Mouse (Mus musculus) A20 (cell line): ENCODE measurements around the gene Inka1.
"Not testable (repeated sequence)": the region's sequence is repeated elsewhere in the genome, so short reads cannot be mapped to it uniquely, and the experiment has no call there.

Source experiments
- DNase-seq: peaks from one replicate; pipeline ENCODE4 v3.0.0-alpha.2; 2011; ENCODE audit warnings: low read depth, low spot score

The Inka1 gene

DNA sequence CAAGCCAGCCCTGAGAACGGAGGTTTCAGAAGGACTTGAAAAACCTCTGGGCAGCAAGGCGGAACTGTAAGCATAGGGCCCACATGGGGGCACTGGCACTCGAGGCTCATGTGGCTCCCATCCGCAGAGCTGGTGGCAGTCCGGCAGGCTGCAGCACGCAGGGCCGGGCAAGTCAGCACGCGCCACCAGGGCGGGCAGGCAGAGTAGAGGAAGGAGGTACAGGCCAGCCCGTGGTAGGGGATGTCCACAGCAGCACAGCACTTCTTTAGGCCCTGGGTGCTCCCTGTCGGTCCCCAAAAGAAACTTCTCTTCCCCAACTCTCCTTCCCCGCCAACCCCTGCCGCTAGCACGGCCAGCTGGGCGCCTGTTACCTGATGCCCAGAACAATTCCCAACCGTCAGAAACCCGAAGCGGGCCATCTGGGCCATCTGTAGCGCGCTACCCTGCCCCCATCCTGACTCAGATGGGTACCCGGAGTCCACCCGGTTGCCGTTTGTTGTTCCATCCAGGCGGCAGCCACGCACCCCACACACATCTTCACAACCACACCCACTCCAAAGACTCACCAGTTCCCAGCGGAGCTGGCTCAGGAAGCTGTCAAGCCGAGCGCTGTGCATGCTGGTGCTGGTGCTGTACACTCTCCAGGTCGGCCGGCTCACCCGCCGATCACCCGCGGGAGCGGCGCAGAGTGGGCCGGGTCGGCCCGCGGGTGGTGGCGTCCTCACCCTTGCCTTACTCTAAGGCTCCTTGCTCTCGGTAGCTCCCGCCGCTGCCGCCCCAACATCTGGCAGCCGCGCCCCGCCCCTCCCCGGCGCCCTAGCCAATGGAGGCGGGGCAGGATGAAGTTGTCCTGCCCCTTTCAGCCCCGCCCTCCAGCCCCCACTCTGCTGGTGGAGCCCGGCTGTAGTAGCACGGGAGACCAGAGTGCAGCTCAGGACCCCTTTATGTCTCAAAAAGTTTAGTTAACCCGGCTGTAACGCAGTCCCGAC, at the start of gene Inka1:
Gene Inka1 (minus strand): TSS at position 749 of the 989 bp plus-strand sequence.
- DNase-seq: peak; percentile 93

DNA sequence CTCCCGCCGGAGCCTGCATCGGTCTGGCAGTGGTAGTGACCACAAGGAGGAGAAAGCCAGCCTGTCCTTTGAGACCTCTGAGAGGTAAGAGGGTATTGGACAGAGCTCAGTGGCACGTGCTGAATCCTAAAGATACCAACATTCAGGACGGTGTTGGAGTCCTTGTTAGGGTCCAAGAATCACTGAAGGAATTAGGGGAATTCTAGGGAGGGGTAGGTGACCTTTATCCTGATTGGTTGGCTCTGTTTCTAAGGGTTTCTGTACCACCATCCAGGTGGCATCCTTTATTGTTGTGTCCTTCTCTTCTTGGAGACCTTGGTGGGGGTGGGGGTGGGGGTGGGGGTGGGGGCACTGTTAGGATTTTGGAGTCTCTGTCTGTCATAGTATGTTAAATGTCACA, 46.4 kb upstream of the Inka1 start:
- no peak for DNase-seq

DNA sequence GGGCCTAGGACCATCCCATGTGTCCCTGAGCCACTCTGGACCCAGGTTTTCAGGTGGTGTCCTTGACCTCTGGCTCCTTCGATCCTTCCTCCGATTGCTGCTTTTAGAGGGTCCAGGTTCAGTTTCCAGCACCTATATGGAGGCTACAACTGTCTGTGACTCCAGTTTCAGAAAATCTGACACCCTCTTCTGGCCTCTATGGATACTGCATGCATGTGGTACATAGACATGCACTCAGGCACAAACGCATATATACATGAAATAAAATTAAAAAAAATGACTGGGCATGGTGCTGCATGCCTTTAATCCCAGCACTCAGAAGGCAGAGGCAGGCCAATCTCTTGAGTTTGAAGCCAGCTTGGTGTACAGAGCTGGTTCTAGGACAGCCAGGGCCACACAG, 42.2 kb upstream of the Inka1 start:
- DNase-seq: no peak

DNA sequence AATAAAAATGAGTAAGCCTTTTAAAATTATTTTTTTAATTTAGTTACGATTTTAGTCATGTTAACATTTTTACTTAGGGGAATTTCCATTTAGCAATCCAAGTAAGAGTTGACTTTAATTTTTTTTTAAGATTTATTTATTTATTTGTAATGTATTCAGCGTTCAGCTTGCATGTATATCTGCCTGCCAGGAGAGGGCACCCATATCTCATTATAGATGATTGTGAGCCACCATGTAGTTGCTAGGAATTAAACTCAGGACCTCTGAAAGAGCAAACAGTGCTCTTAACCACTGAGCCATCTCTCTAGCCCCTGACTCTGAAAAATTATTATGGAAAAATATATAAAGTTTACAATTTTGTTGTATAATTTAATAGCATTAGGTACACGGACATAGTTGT, 40.9 kb upstream of the Inka1 start:
- peak; percentile 37 for DNase-seq

DNA sequence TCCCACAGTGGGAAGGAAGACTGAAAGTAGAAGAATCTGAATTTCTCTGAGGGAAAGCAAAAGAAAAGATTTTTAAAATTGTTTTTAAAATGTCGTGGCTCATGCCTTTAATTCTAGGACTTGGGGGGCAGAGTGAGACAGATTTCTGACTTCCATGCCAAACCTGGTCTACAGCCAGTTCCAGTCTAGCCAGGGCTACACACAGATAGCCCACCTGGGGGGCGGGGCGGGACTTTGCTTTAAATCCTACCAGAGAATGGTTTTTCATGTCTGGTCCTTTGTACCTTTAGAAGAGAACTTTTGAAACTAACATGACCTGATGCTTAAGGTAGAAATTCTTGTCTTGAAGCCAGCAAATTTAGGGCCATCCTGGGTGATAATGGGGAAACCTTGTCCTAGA, 37.5 kb upstream of the Inka1 start:
- DNase-seq: no peak

DNA sequence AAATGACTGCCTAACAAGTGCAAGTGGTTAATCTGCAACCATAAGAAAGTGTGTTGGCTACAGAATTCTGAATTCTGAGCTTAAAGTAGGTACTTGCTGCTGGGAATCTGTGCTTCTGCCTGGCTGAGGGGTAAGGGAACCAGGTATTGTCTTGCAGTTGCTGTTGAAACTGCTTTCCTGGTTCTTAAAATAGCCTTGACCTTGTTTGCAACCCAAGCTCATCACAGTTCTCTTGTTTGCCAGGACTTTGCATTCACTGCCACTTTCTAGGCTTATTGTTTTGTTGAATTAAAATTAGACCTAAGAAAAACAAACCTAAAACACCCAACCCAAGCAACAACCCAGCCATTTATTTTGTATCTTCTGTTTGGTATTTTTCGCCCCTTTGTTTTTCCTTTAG, 35.1 kb upstream of the Inka1 start:
- no peak for DNase-seq

DNA sequence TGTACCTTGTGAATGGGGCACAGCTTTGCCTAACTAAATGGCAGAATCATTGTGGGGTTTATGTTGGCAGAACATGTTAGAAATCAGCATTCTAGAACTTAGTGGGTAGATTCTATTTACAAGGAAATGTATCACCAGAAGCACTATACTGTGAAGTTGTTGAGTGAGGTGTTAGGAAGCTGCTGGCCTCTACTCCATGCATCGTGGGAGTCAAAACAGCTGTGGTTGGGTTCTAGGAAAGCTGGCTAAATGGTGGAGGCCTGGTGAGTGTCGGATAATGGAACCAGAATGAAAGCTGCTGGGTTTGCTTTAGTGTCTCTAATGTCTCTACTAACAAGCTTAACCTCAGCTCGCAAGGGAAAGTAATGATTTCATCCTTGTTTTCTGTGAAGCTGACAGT, 31.4 kb upstream of the Inka1 start:
- DNase-seq: no peak

DNA sequence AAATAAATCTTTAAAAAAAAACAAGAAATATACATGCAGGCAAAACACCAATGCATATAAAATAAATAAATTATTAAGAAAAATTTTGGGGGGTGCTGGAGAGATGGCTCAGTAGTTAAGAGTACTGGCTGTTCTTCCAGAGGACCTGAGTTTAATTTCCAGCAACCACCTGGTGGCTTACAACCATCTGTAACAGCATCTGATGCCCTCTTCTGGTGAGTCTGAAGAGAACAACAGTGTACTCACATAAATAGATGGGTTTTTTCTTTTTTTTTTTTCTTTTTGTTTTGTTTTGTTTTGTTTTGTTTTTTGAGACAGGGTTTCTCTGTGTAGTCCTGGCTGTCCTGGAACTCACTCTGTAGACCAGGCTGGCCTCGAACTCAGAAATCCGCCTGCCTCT, 27.9 kb upstream of the Inka1 start:
- DNase-seq: not testable (repeated sequence)

DNA sequence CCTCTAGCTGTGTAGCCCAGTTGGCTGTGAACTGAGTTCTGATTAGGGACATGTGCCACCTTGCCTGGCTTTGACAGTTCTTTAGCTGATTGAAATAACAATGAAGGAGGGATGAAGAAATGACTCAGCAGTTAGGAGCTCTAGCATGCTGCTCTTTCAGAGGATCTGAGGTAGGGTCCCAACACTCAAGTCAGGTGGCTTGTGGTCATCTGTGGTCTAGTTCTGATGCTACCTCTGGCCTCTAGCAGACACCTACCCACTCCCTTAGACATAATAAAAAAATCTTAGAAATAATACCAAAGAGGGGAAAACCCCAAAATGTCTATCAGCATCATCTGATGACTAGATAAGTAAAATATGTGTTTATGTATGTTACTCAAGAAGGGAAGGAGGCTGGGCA, 24.7 kb upstream of the Inka1 start:
- no peak for DNase-seq

DNA sequence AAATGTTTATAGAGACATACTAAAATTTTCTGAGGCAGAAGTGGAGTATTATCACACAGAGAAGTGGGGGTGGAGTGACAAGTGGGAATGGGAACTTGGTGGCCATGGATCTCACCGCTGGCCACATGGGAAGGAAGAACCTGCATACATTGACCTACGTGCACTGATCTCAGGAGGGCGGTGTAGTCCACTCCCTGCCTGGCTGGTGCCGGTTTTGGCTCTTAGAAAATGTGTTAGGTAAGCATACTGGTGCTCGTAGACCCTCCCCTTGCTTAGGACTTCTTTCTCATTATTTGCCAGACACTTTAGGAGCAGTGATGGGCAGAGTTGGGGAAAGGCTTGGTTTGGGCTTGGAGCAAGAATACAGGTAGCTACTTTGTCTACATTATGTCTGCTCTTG, 22.4 kb upstream of the Inka1 start:
- no peak for DNase-seq

DNA sequence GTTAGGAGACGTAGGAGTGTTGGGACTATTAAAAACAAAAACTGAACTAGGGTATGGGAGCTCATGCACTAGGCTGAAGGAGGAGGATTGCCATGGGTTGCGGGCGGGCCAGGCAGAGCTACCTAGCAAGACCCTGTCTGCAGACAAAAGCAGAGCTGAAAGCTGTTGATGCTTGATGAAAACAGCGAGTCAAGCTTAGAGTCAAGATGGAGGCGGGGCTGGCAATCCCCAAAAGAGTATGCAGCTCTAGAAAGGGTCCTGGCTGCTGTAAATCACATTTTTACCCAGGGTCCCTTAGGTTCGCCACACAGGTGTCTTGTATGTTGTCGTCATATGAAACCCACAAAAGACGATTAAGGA, 17.8 kb upstream of the Inka1 start:
- no peak for DNase-seq

DNA sequence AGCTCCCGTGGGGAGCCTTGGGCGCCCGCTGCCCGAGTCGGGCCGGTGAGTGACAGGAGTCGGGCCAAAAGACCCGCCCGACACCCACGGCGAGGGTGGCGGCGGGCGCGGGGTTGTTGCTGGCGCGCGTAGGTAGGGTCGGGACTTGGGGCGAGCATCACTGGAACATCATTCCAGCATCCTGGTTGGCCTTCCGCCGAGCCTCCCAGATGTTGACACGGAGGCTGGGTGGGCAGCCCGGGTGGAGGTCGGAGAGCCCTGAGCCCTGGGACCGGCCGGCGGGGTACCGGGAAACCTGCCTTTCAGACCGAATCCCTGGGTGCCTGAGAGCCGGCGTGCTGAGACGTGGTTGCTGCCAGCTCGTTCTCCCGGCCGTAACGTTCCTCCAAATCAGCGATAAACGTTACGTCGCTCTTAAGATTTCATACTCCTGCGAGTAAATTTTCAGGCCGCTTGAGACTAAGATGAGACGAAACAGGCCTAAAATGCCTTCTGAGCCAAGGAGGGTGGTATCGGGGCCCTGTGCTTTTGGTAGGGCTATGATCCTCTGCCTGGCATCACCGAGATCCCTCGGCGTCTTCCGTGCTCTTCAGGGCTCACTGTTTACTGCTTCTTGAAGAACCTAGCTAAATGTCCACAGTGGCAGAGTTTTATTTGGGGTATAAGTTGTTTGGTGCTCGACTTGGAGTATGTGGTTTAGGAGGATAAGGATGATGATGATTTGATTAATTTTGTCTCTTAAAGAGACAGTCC, 17.3 kb upstream of the Inka1 start:
- DNase-seq: peak; percentile 58

DNA sequence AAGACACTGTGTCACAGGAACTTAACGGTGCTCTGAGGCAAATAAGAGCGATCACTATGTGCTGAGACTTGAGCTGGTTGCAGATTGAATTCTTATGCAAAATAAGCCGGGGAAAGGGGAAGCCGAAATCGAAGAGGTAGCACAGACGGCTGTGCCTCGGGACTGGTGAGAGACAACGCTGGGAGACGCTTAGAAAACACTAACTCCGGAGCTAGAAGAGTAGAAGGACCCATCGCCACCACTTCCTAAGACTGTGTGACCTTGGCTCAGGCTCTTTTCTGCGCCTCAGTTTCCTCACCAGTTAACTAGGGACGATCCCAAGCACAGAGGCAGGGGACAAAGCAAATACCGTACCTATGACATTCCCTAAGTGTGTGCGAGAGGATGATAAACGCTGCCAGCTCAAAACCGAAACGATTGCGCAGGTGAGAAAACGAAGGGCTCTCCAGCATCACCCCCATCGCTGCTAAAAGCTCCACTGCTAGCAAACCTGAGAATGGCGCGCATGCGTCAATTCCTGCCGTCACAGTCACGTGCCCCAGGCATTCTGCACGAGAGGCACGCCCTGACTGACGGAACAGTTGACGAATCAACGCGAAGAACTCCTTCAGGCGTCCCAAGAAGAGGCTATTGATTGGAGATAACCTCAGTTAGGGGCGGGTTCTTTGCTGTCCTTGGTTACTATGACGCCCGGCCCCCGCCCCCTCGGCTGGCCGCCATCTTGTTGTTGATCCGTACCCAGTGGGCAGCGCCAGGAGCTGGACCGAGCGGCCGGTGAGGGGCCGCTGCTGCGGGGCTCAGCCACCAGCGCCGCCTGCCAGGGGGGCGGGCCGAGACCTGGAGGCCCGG, 16.5 kb upstream of the Inka1 start, which contains the start of gene Ip6k1:
Gene Ip6k1 (plus strand): TSS at position 580 of the 849 bp plus-strand sequence.
- DNase-seq: peak; percentile 100

DNA sequence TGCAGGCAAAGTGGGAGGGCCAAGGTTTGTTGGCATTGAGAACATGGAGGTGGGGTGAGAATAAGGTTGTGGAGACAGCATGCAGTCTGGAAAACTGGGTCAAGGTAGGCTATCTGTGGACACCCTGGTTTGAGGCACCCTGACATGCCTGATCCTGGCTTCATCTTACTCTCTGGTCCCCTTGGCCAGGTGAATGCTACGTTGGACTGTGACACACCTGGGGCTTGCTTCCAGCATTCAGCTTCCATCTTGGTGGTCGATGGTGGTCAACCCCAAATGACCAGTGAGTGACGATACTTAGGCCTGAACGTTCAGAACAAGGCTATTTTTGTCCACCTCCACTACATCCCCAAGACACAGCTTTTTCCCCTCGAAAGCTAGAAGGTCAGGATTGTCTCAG, 10.4 kb upstream of the Inka1 start, which contains the start of gene Gm20662:
Gene Gm20662 (plus strand): TSS at position 301 of the 400 bp plus-strand sequence.
- DNase-seq: no peak

DNA sequence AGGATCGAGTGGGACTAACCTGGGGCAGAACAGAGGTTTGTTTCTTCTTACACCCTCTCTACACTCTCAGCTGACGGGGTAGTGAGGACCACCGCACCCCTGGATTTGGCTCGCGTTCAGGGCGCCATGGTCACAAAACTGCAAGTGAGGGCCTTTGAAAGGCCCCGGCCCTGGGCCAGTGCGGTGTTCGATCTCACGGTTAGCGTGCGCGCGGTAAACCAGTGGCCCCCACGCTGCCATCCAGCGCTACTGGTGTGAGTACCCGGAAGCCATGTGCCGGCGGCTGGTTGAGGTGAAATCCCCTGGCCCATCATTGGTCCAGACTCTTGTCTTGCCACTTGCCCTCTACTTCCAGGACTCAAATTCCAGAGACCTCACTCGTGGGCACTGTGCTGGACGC, 9.8 kb upstream of the Inka1 start:
- no peak for DNase-seq

DNA sequence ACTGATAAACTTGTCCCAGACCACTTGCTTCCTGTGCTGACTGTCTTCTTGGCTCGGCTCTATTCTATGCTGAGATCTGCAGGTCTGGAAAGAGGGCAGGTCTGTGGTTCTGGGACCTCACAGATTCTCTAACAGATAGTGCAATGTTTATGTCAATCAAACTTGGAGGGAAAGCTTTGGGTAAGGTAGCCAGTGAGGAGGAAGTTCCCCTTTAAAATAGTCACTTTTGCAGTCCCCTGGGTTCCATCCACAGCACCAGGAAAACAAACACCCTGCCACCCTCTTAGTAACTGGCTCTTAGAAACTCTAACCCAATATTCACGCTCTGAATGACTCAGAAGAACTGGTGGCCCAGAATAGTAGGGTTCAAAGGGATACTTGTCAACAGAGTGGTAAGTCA, 8.8 kb upstream of the Inka1 start:
- no peak for DNase-seq

DNA sequence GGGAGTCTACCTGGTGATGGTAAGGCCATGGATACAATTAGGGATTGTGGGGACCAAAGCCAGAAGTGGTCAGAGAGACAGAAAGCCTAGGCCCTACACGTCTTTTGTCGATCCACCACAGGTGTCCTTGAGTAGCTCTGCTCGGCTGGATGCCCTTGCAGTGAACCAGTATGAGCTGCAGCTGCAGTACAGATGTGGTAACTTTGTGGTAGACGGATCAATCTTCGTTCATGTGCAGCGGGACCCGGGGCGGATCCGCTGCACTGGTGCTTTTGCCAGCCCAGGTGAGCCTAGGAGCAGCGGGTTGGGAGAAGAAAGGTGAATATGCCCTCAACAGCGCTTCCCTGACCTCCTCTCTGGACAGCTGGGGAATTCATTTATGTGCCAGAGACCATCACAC, 7.3 kb upstream of the Inka1 start:
- DNase-seq: no peak

DNA sequence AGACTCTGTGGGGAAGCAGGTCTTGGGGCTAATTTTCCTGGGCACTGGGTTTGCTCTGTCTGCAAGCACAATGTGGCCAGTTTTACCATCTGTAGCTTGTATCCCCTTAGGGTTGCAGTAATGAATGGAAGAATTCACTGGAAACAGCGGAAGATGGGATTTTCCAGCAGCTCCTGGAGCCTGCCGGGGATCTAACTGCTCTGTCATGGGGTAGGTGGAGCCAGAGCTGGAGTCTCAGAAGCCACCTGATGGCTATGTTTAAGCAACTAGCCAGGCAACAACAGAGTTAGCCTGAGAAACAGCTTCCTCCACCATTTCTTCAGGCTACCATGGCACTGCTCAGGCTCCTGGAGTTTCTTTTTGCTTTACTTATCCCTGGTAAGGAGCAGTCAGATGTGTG, 6.5 kb upstream of the Inka1 start, which contains the start of gene Cdhr4:
Gene Cdhr4 (plus strand): TSS at position 301 of the 400 bp plus-strand sequence.
- DNase-seq: no peak

DNA sequence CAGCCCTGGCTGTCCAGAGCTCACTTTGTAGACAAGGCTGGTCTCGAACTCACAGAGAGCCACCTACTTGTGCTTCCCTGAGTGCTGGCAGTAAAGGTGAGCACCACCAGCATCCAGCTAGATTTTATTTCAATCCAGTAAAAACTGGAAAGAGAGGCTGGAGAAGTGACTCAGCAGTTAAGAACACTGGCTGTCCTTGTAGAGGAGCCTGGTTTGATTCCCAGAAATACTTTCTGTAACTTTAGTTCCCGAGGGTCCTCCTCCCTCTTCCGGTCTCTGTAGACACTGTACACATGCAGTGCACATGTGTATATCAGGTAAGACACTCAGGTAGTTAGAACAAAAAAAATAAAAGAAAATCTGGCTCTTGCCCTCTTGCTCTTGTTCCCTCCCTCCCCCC, 2.3 kb upstream of the Inka1 start:
- no peak for DNase-seq

DNA sequence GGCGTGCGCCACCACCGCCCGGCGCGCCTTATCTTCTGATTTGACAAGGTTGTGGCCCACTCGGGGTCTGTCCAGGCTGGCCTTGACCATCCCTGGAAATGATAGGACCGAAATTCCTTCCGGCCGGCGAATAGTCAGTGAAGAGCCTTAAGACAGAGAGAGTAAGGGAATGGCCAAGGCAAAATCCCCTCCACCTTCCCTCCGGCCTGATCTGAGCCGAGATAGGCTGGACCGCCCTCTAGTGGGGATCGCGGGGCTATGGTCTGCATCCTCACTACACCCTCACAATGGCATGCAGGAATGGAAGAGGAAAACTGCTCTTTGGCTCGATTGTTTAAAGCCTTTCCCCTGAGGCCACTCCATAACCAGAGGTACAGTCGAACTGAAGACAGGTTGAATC, 697 bp upstream of the Inka1 start:
- DNase-seq: peak; percentile 85

DNA sequence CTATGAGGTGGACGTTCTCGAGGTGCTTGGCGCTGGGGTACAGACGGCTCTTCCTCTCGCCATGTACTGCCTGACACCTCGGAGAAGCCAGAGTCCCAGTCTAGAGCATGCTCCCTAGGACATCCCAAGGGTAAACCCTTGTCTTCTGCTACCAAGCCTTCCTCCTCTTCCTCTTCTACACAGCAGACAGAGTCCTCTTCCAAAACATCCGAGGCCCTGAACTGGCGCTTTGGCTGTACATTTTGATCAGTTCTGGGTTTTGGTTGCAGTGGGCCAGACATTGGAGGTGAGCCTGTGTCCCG, 974 bp downstream of the Inka1 start:
- DNase-seq: no peak
